Mouse (Mus musculus) G1E (cell line): ENCODE results near the gene Gm10964.

Experiments used
- GATA1 ChIP-seq: IDR thresholded peaks from 2 replicates; pipeline ENCODE4 v1.6.1; 2012; ENCODE audit warnings: borderline replicate concordance, low read length, inconsistent platforms, mixed read lengths
- TAL1 ChIP-seq: conservative IDR thresholded peaks from 2 replicates; pipeline ENCODE4 v1.6.1; 2012; ENCODE audit warnings: low read depth, low read length, inconsistent platforms, mixed read lengths

DNA sequence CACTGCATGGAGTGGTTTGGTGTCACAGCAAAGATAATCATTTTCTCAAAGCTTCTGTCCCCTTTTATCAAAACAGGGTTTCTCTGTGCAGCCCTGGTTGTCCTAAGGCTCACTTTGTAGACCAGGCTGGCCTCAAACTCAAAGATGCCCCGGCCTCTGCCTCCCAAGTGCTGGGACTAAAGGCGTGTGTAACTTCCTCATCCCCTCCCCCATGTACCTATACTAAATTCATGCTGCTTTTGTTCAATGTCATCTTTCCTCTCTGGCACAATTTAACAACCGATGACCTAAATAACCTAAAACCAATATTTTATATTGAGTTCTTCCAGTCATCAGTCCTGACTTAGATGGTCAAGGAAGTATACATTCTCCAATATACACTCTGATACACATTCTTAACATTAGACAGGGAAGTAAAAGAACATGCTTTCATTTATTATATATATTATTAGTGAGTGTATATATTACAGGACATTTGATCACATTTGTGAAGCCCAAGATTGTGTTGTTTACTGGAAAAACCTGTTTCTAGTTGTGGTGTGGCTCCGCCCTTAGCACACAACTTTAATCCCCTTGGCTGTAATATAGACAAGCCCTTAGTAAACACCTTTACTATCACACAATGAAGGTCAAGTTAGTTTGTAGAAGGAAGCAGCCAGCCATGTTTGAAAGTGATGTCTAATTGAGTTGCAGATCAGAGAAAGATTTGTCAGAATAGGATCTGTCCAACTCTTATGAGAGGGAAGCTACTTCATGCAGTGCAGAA is 43.9 kb downstream of the Gm10964 start:
- TF ChIP-seq TAL1 (no peak), GATA1 (no peak)
